Mouse (Mus musculus) heart, embryonic 14.5 days (tissue): ENCODE results near the gene Olfr643. TPM values are rescaled to one million over a fixed set of nuclear protein-coding genes. Genes with fewer than 3 reads are reported as not detected.
"Not testable (repeated sequence)": the region's sequence is repeated elsewhere in the genome, so short reads cannot be mapped to it uniquely, and the experiment has no call there.

Experiments
- ATAC-seq: fragments of 200-750 bp; cut with Nextera tagmentation; 2 replicates; pipeline ENCODE4 v1.8.0; 2017; ENCODE audit warnings: low read depth, moderate TSS enrichment; ENCODE audit not compliant: insufficient number of reproducible peaks, insufficient read depth, low FRiP score
- H3K27ac ChIP-seq, 2 experiments: fragments of 200-500 bp in 1 of 2; fragments of 300-500 bp in 1 of 2; sonication (generic) in 1 of 2; replicated peaks in 1 of 2; 2 replicates each; pipeline ENCODE4 v1.5.1; 2012 to 2014; ENCODE audit warnings: low read depth in 2 of 2, low read length in 2 of 2, control low read depth in 1 of 2, mild to moderate bottlenecking in 1 of 2, mixed read lengths in 1 of 2; ENCODE audit not compliant: control insufficient read depth in 1 of 2, insufficient read depth in 1 of 2
- H3K27me3 ChIP-seq: fragments of 300-500 bp; sonication (generic); 2 replicates; pipeline ENCODE4 v1.6.1; 2014; ENCODE audit warnings: mild to moderate bottlenecking, low read length, control low read depth; ENCODE audit not compliant: control insufficient read depth, insufficient read depth
- H3K36me3 ChIP-seq: fragments of 300-500 bp; sonication (generic); 2 replicates; pipeline ENCODE4 v1.6.1; 2014; ENCODE audit warnings: mild to moderate bottlenecking, control low read depth, low read length, mixed read lengths; ENCODE audit not compliant: control insufficient read depth, insufficient read depth
- H3K4me1 ChIP-seq, 2 experiments: fragments of 200-500 bp in 1 of 2; fragments of 300-500 bp in 1 of 2; sonication (generic) in 1 of 2; 2 replicates each; pipeline ENCODE4 v1.6.1; 2012 to 2014; ENCODE audit warnings: low read length in 2 of 2, control low read depth in 1 of 2, mixed read lengths in 1 of 2; ENCODE audit not compliant: control insufficient read depth in 2 of 2, insufficient read depth in 2 of 2
- H3K4me2 ChIP-seq: fragments of 300-500 bp; sonication (generic); 2 replicates; pipeline ENCODE4 v1.6.1; 2014; ENCODE audit warnings: mild to moderate bottlenecking, low read length
- H3K4me3 ChIP-seq, 2 experiments: fragments of 200-500 bp in 1 of 2; fragments of 300-500 bp in 1 of 2; sonication (generic) in 1 of 2; 2 replicates each; pipeline ENCODE4 v1.5.1; 2012 to 2014; ENCODE audit warnings: low read length in 2 of 2, mild to moderate bottlenecking in 2 of 2, control low read depth in 1 of 2, low read depth in 1 of 2, moderate library complexity in 1 of 2; ENCODE audit not compliant: control insufficient read depth in 1 of 2, insufficient read depth in 1 of 2
- H3K9ac ChIP-seq: fragments of 300-500 bp; sonication (generic); 2 replicates; pipeline ENCODE4 v1.6.1; 2014; ENCODE audit warnings: mild to moderate bottlenecking, low read length
- H3K9me3 ChIP-seq: fragments of 300-500 bp; sonication (generic); 2 replicates; pipeline ENCODE4 v1.6.1; 2016; ENCODE audit warnings: low read length, control low read depth; ENCODE audit not compliant: control insufficient read depth
- WGBS: fragments of 180-500 bp; shearing (Covaris S2); extraction: QIAGEN DNeasy Blood & Tissue Kit; methylation state at CpG from one replicate; pipeline ENCODE4 v1.1.7; 2014; 5-methylcytosine and 5-hydroxymethylcytosine counted together
- polyA plus RNA-seq: library from polyadenylated mRNA; unstranded; fragments of >200 nt; fragmentation: Nextera tagmentation; extraction: Ambion mirVana; gene quantifications from 2 replicates; pipeline ENCODE4 v1.2.1, GENCODE M21; 2014

The Olfr643 gene
- polyA plus RNA-seq, 1 experiment from 2014 or later: not detected

DNA sequence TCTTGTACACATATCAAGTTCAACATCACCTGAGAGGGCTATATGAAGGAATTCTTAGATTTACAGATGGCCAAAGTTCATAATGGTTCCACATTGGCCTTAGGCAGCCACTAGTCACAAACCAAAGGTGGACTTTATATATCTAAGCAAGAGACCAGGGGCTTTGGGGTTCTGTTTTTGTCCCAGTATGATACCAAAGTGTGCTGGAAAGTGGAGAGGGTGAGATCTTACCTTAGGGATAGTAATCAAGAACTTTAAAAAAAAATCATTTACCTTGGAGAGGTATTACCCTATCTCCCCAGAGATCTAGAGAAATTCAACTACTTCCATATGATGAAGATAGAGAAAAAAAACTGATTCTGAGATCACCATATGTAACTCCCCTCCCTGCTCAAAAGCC is 120.0 kb downstream of the Olfr643 start, which contains the start of gene Olfr639:
Gene Olfr639 (minus strand): TSS at position 101 of the 400 bp plus-strand sequence.
- ATAC-seq: no peak
- no peaks in the 10 kb centered on the region for H3K9me3 ChIP-seq
- no peaks in the 10 kb centered on the region for H3K27me3 ChIP-seq

DNA sequence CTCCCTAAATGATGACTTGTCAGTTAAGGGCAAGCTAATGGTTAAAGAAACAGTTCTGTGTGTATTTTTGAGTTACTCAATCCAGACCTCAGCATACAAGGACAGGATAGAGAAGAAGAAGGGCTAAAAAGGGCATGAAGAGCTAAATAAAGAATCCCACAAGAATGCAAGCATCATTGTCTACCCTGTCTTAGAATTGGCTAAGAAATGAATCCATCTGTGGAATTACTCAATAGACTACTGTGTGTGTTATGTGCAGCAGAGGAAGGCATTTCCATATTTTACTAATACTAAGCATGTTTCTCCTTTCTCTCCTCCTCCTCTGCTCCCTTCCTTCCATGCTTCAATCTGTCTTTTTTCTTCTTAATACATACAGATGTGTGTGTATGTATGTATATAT is 138.1 kb downstream of the Olfr643 start:
- no peaks in the 10 kb centered on the region for H3K27me3 ChIP-seq
- no peaks in the 10 kb centered on the region for H3K9me3 ChIP-seq
- H3K4me3 ChIP-seq: no peak overlapping the region
- H3K4me1 ChIP-seq: no peaks in the 10 kb centered on the region
- no peak overlapping the region for H3K4me2 ChIP-seq
- no peak for ATAC-seq
- H3K9ac ChIP-seq: no peak overlapping the region
- no peaks in the 10 kb centered on the region for H3K36me3 ChIP-seq
- H3K27ac ChIP-seq: no peak overlapping the region

More for the DNA sequence above, 120.0 kb downstream of the Olfr643 start, which contains the start of gene Olfr639:
- Histone ChIP-seq H3K4me1 (no peaks in the 10 kb centered on the region), H3K4me3 (no peak within 1 kb of the TSS), H3K4me2 (no peak within 1 kb of the TSS), H3K36me3 (no peaks in the 10 kb centered on the region), H3K27ac (no peak within 1 kb of the TSS), H3K9ac (no peak within 1 kb of the TSS)

DNA sequence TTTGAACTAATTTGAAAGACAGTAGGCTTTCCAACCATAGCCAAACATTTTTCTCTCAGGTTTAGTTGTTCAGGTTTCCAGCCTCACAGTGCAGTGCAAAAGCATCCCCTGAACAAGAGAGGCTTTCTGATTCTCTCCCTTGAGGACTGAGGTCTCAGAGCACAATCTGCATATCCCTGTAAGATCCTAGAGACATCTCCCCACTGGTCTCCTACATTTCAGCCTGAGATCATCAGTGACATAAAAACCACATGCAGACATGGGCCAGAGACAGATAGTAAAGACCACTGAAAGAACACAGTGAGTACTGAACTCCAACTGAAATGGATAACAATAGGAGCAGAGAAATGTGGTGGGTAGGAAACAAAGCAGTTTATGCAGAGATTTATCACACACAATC is 138.8 kb downstream of the Olfr643 start, which contains the start of gene Olfr638:
Gene Olfr638 (plus strand): TSS at position 301 of the 400 bp plus-strand sequence.
- Histone ChIP-seq H3K4me1 (no peaks in the 10 kb centered on the region), H3K9ac (no peak within 1 kb of the TSS), H3K4me2 (no peak within 1 kb of the TSS), H3K27ac (no peak within 1 kb of the TSS), H3K27me3 (no peaks in the 10 kb centered on the region), H3K4me3 (no peak within 1 kb of the TSS), H3K9me3 (no peaks in the 10 kb centered on the region), H3K36me3 (no peaks in the 10 kb centered on the region)
- ATAC-seq: no peak

DNA sequence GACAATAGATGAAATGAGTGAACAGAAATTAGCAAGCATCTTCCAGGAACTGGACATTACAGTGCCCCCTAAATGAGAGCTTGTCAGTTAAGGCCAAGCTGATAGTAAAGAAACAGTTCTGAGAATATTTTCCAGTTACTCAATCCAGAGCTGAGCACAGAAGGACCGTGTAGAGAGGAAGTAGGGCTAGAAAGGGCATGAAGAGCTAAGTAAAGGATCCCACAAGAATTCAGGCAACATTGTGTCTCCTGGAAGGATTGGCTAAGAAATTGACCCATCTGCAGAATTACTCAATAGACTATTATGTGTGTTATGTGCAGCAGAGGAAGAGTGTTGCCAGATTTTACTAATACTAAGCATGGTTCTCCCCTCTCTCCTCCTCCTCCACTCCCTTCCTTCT is 165.4 kb downstream of the Olfr643 start:
- 50% methylated on average over 1 of the region's 1 CpGs for WGBS
- Histone ChIP-seq H3K27ac (no peak overlapping the region), H3K9ac (no peak overlapping the region), H3K36me3 (no peaks in the 10 kb centered on the region), H3K4me2 (no peak overlapping the region), H3K27me3 (no peaks in the 10 kb centered on the region), H3K9me3 (peaks cover 3% of the 10 kb centered on the region; the same call in 1 of the 2 replicates), H3K4me1 (no peaks in the 10 kb centered on the region), H3K4me3 (no peak overlapping the region)
- no peak for ATAC-seq

DNA sequence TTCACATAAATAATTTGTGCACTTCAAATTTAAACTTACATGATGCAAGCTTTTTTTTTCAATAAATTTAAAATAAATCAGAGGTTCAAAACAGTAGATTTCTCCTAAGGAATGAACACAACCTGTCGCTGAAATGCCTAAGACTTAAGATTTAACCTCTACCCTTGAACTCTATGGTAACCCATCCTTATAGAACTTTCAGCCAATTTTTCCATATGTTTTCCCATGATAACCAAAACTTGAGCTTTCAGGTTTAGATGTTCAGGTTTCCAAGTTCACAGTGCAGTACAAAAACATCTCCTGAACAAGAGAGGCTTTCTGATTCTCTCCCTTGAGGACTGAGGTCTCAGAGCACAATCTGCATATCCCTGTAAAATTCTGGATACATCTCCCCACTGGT is 166.4 kb downstream of the Olfr643 start, which contains the start of gene Olfr635:
Gene Olfr635 (plus strand): TSS at position 301 of the 400 bp plus-strand sequence.
- no peaks in the 10 kb centered on the region for H3K9me3 ChIP-seq
- no peak within 1 kb of the TSS for H3K4me3 ChIP-seq
- no peak within 1 kb of the TSS for H3K9ac ChIP-seq
- no peaks in the 10 kb centered on the region for H3K27me3 ChIP-seq
- H3K4me1 ChIP-seq: no peaks in the 10 kb centered on the region
- WGBS: 54% methylated on average over 1 of the region's 1 CpGs
- no peak within 1 kb of the TSS for H3K27ac ChIP-seq
- no peaks in the 10 kb centered on the region for H3K36me3 ChIP-seq
- ATAC-seq: no peak
- no peak within 1 kb of the TSS for H3K4me2 ChIP-seq

- H3K9ac ChIP-seq, H3K36me3 ChIP-seq, ATAC-seq, H3K4me2 ChIP-seq, H3K4me3 ChIP-seq, H3K27ac ChIP-seq, H3K27me3 ChIP-seq, H3K4me1 ChIP-seq, H3K9me3 ChIP-seq: not testable (repeated sequence)
- 89% methylated on average over 22 of the region's 22 CpGs for WGBS
These were observed 170.3 kb downstream of the Olfr643 start for GRCm38 (mm10) chr7:103966873-103967272.

Other genes starting within 250 kb of the Olfr643 start
- not detected in 2 replicates for gene Olfr64, start 242.9 kb downstream of the Olfr643 start, polyA plus RNA-seq
- not detected in 2 replicates for gene Olfr65, start 233.9 kb downstream of the Olfr643 start, polyA plus RNA-seq
- not detected in 2 replicates for gene Olfr631, start 208.6 kb downstream of the Olfr643 start, polyA plus RNA-seq
- not detected in 2 replicates for gene Olfr632, start 203.1 kb downstream of the Olfr643 start, polyA plus RNA-seq
- not detected in 2 replicates for gene Olfr633, start 193.0 kb downstream of the Olfr643 start, polyA plus RNA-seq
- gene Olfr635, start 166.3 kb downstream of the Olfr643 start, polyA plus RNA-seq: not detected in 2 replicates
- not detected in 2 replicates for gene Olfr638, start 138.7 kb downstream of the Olfr643 start, polyA plus RNA-seq
- 0.03 TPM in 1 of 2 replicates, not detected in the other for gene Olfr639, start 120.1 kb downstream of the Olfr643 start, polyA plus RNA-seq
- not detected in 2 replicates for gene Olfr640, start 111.8 kb downstream of the Olfr643 start, polyA plus RNA-seq
- not detected in 2 replicates for gene Olfr641, start 102.0 kb downstream of the Olfr643 start, polyA plus RNA-seq
- gene Olfr642, start 84.7 kb downstream of the Olfr643 start, polyA plus RNA-seq: not detected in 2 replicates
- not detected in 2 replicates for gene 4930516K23Rik, start 76.0 kb downstream of the Olfr643 start, polyA plus RNA-seq
- not detected in 2 replicates for gene Olfr644, start 65.5 kb downstream of the Olfr643 start, polyA plus RNA-seq
- not detected in 2 replicates for gene Olfr645, start 51.9 kb downstream of the Olfr643 start, polyA plus RNA-seq
- not detected in 2 replicates for gene Olfr646, start 32.5 kb downstream of the Olfr643 start, polyA plus RNA-seq
- gene Ubqln5, start 7.6 kb downstream of the Olfr643 start, polyA plus RNA-seq: not detected in 2 replicates
- gene Ubqln3, start 5.9 kb upstream of the Olfr643 start, polyA plus RNA-seq: not detected in 2 replicates
- not detected in 2 replicates for gene Ubqlnl, start 13.2 kb upstream of the Olfr643 start, polyA plus RNA-seq
- gene Olfm5, start 27.4 kb upstream of the Olfr643 start, polyA plus RNA-seq: not detected in 2 replicates
- gene Olfr648, start 46.0 kb upstream of the Olfr643 start, polyA plus RNA-seq: 0.08 and 0.39 TPM in 2 replicates
- not detected in 2 replicates for gene Olfr649, start 58.6 kb upstream of the Olfr643 start, polyA plus RNA-seq
- 1.9 and 2.3 TPM in 2 replicates for gene Trim6, start 81.4 kb upstream of the Olfr643 start, polyA plus RNA-seq
- gene Trim34a, start 107.1 kb upstream of the Olfr643 start, polyA plus RNA-seq: 3.6 and 4.7 TPM in 2 replicates
- 0.47 and 0.54 TPM in 2 replicates for gene Trim5, start 150.7 kb upstream of the Olfr643 start, polyA plus RNA-seq
- 8.0 and 9.5 TPM in 2 replicates for gene Trim12a, start 178.1 kb upstream of the Olfr643 start, polyA plus RNA-seq
- gene Trim34b, start 192.1 kb upstream of the Olfr643 start, polyA plus RNA-seq: 0.20 TPM in 1 of 2 replicates, not detected in the other
- 2.0 and 2.6 TPM in 2 replicates for gene Trim12c, start 216.0 kb upstream of the Olfr643 start, polyA plus RNA-seq
- gene Trim30b, start 232.5 kb upstream of the Olfr643 start, polyA plus RNA-seq: not detected in 2 replicates